Mouse (Mus musculus) forelimb bud, embryonic 11.5 days (tissue): ENCODE measurements around the gene Magt1.
"Not testable (repeated sequence)": the region's sequence is repeated elsewhere in the genome, so short reads cannot be mapped to it uniquely, and the experiment has no call there.

Experiments used
- DNase-seq: peaks from one replicate; pipeline ENCODE4 v3.0.0-alpha.2; 2012; ENCODE audit warnings: low read depth, low spot score

The Magt1 gene

DNA sequence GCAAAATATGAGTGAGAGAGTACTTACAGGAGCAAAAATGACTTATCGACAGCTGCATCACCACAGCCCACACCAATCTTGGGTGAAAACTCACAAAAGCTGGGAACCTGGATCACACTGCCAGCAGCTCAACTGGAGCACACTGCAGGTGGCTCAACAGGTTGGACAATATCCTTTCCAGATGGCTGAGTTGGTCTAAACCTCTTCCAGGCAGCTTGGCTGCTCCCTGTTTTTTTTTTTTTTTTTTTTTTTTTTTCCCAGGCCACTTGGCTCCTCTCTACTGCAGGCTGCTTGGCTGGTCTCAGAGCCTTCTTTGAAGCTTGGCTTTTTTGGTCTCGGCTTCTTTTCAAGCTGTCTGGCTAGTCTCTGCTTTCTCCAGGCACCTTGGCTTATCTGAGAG, 57.7 kb downstream of the Magt1 start:
- DNase-seq: no peak

- DNase-seq: no peak
These were observed 65.3 kb downstream of the Magt1 start for GRCm38 (mm10) chrX:105946357-105946756.

DNA sequence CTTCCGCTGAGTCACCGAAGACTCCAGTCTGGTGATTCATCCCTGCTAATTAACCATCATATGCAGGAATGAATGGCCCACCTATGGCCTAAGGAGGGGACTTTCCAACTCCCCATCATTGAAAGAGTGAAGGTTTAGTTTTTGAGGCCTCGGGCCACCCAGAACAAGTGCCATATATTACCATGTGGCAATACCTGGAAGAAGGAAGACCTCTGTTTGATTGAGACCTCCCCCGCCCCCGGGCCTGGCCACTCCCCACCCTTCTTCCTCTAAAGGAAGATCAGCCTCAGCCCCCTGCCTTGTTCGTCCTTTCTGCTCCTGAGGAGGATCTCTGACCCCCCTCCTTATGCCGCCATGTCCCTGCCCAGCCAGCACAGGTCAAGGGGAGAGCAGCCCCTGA, 72.5 kb downstream of the Magt1 start:
- DNase-seq: no peak

DNA sequence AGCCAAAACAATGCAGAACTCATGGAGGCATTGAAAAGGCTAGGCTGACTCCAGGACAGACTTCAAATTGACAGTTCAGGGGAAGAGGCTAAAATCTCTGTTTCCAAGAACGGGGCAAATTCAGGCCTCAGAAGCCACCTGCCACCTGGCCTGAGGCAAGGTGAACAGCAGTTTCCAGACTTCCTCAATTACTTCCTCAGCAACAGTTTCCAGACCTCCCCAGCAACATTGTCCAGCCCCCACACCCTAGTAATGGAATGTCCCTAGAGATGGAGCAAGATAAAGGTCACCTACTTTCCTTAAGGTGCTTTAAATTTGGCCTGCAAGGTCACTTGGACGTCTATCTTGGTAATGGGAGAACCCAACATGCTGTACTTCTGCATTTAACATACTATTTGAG, 74.0 kb downstream of the Magt1 start:
- DNase-seq: no peak

DNA sequence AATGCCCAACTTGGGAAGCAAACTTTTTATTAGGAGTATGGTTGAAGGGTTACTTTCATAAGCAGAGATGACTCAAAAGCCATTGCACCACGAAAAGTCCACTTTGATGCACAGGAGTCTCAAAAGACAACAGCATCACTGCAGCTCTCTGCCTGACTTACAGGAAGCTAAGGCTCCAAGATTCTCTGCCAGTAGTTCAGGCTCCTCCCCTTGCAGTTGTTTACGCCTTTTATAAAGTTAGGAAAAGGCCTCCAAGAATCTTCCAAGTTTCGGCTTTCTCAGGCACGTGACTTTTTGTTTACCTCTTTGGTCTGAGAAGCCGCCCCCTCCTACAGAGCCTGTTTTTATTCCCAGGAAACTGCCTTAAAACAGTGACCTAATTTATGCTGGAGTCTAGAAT, 77.4 kb downstream of the Magt1 start:
- no peak for DNase-seq

- DNase-seq: no peak
These were observed 82.1 kb downstream of the Magt1 start for GRCm38 (mm10) chrX:105929478-105930038.

DNA sequence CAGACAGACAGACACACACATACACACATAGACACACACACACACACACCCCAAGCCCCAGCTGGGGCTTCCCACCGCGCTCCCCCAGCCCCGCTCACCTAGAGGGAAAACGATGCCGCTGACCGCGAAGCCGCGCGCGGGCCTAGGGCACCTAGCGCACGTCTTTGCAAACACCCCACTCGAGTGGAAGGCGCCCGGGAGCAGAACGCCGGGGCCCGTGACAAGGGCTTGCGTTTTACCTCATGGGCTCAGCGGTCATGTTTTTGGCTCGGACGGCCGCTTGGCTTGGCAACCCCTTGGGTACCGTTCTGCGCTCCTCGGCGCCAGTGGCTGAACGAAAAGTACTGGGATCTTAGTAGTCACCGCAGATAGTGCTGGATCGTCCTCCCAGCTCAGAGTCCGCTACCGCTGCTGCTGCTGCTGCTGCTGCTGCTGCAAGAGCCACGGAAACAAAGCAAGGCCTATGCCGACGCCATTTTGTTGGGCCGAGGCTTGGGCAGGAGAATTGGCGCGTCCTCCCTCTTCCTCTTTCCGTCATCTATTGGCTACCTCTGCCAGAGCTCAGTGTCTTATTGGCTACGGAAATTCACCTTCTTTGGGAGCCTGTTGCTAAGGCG, 82.7 kb downstream of the Magt1 start, which contains the start of gene Atrx:
TSS of gene Atrx (minus strand) at position 543 of the 617 bp plus-strand sequence.
- peak; percentile 73 for DNase-seq

DNA sequence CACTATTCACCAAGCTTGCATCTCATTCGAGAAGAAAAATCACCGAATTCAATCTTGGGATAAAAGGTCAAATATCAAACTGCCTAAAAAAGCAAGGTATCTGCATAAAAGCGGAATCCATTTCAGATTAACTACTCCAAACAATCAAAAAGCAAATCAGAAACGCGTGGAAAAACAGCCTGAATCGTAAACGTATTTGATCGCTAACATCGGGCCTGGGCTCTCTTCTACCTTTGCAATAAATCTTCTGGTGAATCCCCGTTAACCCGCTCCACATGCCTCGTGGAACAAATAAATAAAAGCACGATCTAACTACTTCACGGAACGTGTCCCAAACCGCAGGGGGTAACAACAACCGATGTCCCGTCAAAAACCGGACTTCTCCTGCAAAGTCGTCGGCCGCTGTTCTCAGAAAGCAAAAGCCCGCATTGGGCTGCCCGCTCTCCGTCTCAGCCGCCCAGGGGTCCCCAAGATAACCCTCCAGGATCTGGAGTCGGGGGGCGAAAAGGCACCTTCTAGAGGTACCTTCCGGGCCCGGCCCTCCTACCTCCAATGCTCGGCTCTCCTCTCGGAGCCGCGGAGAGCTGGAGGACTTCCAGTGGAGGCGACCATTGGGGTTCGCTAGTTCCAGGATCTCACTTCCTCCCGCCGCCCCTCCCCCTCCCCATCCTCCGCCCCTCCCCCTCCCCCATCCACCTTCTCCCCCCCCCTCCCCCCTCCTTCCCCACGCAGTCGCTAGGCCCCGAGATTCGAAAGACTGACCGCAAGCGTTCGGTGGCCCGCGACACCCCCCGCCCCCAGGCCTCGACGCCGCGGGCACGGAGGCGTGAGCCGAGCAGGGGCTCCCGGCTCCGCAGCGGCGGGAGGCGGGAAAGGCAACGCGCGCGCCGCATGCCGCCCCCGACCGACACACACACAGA, 83.5 kb downstream of the Magt1 start:
- peak; percentile 17 for DNase-seq

GRCm38 (mm10) chrX:105926121-105926735, 85.5 kb downstream of the Magt1 start:
- DNase-seq: no peak

DNA sequence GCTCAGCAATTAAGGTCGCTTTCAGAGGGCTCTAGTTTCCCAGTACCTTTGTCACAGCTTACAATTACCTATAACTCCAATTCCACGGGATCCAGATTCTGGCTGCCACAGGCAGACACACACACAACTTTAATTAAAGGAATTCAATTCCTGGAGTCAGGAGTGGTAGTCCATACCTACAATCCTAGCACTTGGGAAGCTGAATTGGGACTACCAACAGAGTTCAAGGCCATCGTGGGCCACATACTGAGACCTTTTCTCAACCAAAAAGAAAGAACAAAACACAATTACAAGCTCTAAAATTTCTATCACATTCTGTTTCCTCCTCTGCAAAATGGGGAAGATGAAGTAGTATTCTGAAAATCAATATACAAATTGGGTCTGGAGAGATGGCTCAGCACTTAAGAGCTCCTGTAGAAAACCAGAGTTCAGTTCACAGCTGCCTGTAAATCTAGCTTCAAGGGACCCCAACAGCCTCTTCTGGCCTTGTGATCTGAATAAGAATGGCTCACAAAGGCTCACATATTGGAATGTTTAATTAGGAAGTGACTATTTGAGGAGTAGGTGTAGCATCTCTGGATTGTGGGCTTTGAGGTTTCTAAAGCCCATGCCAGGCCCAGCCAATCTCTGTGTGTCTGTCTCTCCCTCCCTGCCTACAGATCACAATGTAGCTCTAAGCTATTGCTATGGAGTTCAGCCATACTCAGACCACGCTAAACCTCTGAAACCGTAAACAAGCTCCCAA, 87.2 kb downstream of the Magt1 start:
- no peak for DNase-seq

DNA sequence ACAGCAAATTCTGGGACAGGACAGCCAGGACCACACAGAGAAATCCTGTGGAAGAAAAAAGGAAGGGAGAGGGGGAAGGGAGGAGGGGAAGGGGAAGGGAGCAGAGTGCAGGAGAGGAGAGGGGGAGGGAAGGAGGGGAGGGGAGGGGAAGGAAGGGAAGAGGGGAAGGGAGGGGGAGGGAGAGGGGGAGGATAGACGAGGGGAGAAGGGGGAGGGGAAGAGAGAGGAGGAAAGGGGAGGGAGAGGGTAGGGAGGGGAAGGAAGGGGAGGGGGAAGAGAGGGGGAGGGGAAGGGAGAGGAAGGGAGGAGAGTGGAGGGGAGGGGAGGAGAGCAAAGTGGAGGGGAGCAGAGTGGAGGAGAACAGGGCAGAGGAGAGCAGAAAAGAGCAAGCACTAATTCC, 87.8 kb downstream of the Magt1 start:
- DNase-seq: no peak

- not testable (repeated sequence) for DNase-seq
These were observed 88.7 kb downstream of the Magt1 start for GRCm38 (mm10) chrX:105922986-105923385.

DNA sequence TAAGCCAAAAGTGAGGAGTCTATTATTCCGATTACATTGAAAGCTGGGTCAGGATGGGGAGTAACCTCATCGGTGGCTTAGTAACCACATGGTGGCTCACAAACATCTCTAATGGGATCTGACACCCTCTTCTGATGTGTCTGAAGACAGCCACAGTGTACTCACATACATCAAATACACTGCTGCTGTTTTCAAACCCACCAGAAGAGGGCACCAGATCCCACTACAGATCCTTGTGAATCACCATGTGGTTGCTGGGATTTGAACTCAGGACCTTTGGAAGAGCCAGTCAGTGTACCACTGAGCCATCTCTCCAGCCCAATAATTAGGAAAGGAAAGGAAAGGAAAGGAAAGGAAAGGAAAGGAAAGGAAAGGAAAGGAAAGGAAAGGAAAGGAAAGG, 90.3 kb downstream of the Magt1 start:
- DNase-seq: no peak
